Mouse (Mus musculus) embryo, embryonic 11.5 days (tissue): ENCODE measurements around the gene Phf6.
"Not testable (repeated sequence)": the region's sequence is repeated elsewhere in the genome, so short reads cannot be mapped to it uniquely, and the experiment has no call there.

Experiments
- DNase-seq: peaks from one replicate; pipeline ENCODE4 v3.0.0-alpha.2; 2012; ENCODE audit warnings: low read depth, low spot score

The Phf6 gene

GRCm38 (mm10) chrX:52978576-52978975 is 66.5 kb downstream of the Phf6 start:
- no peak for DNase-seq

- DNase-seq = no peak
Observed at GRCm38 (mm10) chrX:52981378-52981777, 69.3 kb downstream of the Phf6 start.

- peak; percentile 63 for DNase-seq
Observed at GRCm38 (mm10) chrX:52987905-52988783, 76.1 kb downstream of the Phf6 start, which contains the start of gene Hprt. TSS of gene Hprt (plus strand) at chrX:52988137.

DNA sequence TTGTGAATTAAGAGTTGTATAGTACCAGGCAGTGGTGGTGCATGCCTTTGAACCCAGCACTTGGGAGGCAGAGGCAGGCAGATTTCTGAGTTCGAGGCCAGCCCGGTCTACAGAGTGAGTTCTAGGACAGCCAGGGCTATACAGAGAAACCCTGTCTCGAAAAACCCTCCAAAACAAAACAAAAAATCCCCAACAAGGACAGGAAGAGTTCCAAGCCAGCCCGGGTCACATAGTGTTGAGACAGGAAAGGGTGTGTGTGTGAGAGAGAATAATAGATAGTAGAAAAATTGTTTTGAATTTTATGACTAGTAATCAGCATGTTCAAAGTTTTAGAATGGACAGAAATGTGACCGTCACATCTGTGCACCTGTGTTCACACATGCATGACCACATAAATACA is 82.7 kb downstream of the Phf6 start:
- DNase-seq = not testable (repeated sequence)

DNA sequence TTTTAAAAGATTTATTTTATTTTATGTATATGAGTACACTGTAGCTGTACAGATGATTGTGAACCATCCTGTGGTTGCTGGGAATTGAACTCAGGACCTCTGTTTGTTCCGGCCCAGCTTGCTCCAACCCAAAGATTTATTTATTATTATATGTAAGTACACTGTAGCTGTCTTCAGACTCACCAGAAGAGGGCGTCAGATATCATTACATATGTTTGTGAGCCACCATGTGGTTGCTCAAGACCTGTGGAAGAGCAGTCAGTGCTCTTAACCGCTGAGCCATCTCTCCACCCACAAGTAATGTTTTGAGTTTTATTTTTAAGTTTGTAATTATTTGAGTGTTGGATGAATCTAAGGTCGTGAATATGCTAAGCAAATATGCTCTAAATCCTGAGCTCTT is 92.8 kb downstream of the Phf6 start:
- DNase-seq = not testable (repeated sequence)

DNA sequence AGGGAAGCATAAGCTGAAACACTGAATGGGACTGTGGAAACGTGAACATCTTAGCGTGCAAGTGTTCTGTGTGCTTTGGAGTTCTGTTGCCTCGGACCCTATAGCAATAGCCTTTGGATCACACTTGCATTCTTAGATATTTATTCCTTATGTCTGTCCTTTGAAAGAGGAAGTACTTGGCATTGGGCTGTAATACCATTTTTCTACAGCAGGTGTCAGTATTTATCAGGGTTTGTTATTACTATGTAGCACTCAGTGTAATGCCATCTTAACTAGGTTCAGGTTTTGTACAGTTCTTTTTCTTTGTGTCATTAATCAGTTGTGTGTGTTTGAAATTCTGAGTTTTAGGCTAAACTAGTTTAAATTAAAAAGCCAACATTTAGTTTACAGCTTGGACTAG is 94.0 kb downstream of the Phf6 start:
- DNase-seq = peak; percentile 46
